Mouse (Mus musculus) heart, embryonic 14.5 days (tissue): ENCODE results near the gene Dmd. TPM values are rescaled to one million over a fixed set of nuclear protein-coding genes. Genes with fewer than 3 reads are reported as not detected.

ENCODE experiments used
- ATAC-seq: fragments of 200-750 bp; cut with Nextera tagmentation; 2 replicates; pipeline ENCODE4 v1.8.0; 2017; ENCODE audit warnings: low read depth, moderate TSS enrichment; ENCODE audit not compliant: insufficient number of reproducible peaks, insufficient read depth, low FRiP score
- H3K27ac ChIP-seq, 2 experiments: fragments of 200-500 bp in 1 of 2; fragments of 300-500 bp in 1 of 2; sonication (generic) in 1 of 2; replicated peaks in 1 of 2; 2 replicates each; pipeline ENCODE4 v1.5.1; 2012 to 2014; ENCODE audit warnings: low read depth in 2 of 2, low read length in 2 of 2, control low read depth in 1 of 2, mild to moderate bottlenecking in 1 of 2, mixed read lengths in 1 of 2; ENCODE audit not compliant: control insufficient read depth in 1 of 2, insufficient read depth in 1 of 2
- H3K27me3 ChIP-seq: fragments of 300-500 bp; sonication (generic); 2 replicates; pipeline ENCODE4 v1.6.1; 2014; ENCODE audit warnings: mild to moderate bottlenecking, low read length, control low read depth; ENCODE audit not compliant: control insufficient read depth, insufficient read depth
- H3K36me3 ChIP-seq: fragments of 300-500 bp; sonication (generic); 2 replicates; pipeline ENCODE4 v1.6.1; 2014; ENCODE audit warnings: mild to moderate bottlenecking, control low read depth, low read length, mixed read lengths; ENCODE audit not compliant: control insufficient read depth, insufficient read depth
- H3K4me1 ChIP-seq, 2 experiments: fragments of 200-500 bp in 1 of 2; fragments of 300-500 bp in 1 of 2; sonication (generic) in 1 of 2; 2 replicates each; pipeline ENCODE4 v1.6.1; 2012 to 2014; ENCODE audit warnings: low read length in 2 of 2, control low read depth in 1 of 2, mixed read lengths in 1 of 2; ENCODE audit not compliant: control insufficient read depth in 2 of 2, insufficient read depth in 2 of 2
- H3K4me2 ChIP-seq: fragments of 300-500 bp; sonication (generic); 2 replicates; pipeline ENCODE4 v1.6.1; 2014; ENCODE audit warnings: mild to moderate bottlenecking, low read length
- H3K4me3 ChIP-seq, 2 experiments: fragments of 200-500 bp in 1 of 2; fragments of 300-500 bp in 1 of 2; sonication (generic) in 1 of 2; 2 replicates each; pipeline ENCODE4 v1.5.1; 2012 to 2014; ENCODE audit warnings: low read length in 2 of 2, mild to moderate bottlenecking in 2 of 2, control low read depth in 1 of 2, low read depth in 1 of 2, moderate library complexity in 1 of 2; ENCODE audit not compliant: control insufficient read depth in 1 of 2, insufficient read depth in 1 of 2
- H3K9ac ChIP-seq: fragments of 300-500 bp; sonication (generic); 2 replicates; pipeline ENCODE4 v1.6.1; 2014; ENCODE audit warnings: mild to moderate bottlenecking, low read length
- H3K9me3 ChIP-seq: fragments of 300-500 bp; sonication (generic); 2 replicates; pipeline ENCODE4 v1.6.1; 2016; ENCODE audit warnings: low read length, control low read depth; ENCODE audit not compliant: control insufficient read depth
- WGBS: fragments of 180-500 bp; shearing (Covaris S2); extraction: QIAGEN DNeasy Blood & Tissue Kit; methylation state at CpG from one replicate; pipeline ENCODE4 v1.1.7; 2014; 5-methylcytosine and 5-hydroxymethylcytosine counted together
- polyA plus RNA-seq: library from polyadenylated mRNA; unstranded; fragments of >200 nt; fragmentation: Nextera tagmentation; extraction: Ambion mirVana; gene quantifications from 2 replicates; pipeline ENCODE4 v1.2.1, GENCODE M21; 2014

Gene Dmd
- polyA plus RNA-seq, 1 experiment from 2014 or later: 44.6 TPM

GRCm38 (mm10) chrX:85112418-85112817 lies 2163.7 kb downstream of the Dmd start:
- H3K4me2 ChIP-seq: no peak overlapping the region
- H3K9me3 ChIP-seq: no peaks in the 10 kb centered on the region
- H3K4me1 ChIP-seq: no peaks in the 10 kb centered on the region
- ATAC-seq: no peak
- H3K27me3 ChIP-seq: no peaks in the 10 kb centered on the region
- H3K4me3 ChIP-seq: no peak overlapping the region
- H3K27ac ChIP-seq: no peak overlapping the region
- H3K9ac ChIP-seq: no peak overlapping the region
- no peaks in the 10 kb centered on the region for H3K36me3 ChIP-seq

- whole genome bisulfite sequencing: 77% methylated on average over 3 of the region's 3 CpGs
- Histone ChIP-seq H3K27ac (no peak overlapping the region), H3K9ac (no peak overlapping the region), H3K4me3 (no peak overlapping the region), H3K4me1 (no peaks in the 10 kb centered on the region), H3K4me2 (no peak overlapping the region), H3K36me3 (no peaks in the 10 kb centered on the region), H3K27me3 (no peaks in the 10 kb centered on the region), H3K9me3 (no peaks in the 10 kb centered on the region)
- ATAC-seq: no peak
These were observed 2184.0 kb downstream of the Dmd start for GRCm38 (mm10) chrX:85132706-85133105.

- H3K9ac ChIP-seq: no peak overlapping the region
- no peak overlapping the region for H3K4me2 ChIP-seq
- no peaks in the 10 kb centered on the region for H3K27me3 ChIP-seq
- H3K27ac ChIP-seq: no peak overlapping the region
- no peak overlapping the region for H3K4me3 ChIP-seq
- no peaks in the 10 kb centered on the region for H3K4me1 ChIP-seq
- ATAC-seq: no peak
- H3K9me3 ChIP-seq: no peaks in the 10 kb centered on the region
- 81% methylated on average over 5 of the region's 5 CpGs for WGBS
- H3K36me3 ChIP-seq: no peaks in the 10 kb centered on the region
These were observed 2188.6 kb downstream of the Dmd start for GRCm38 (mm10) chrX:85137293-85137692.

- Histone ChIP-seq H3K4me3 (no peak overlapping the region), H3K36me3 (no peaks in the 10 kb centered on the region), H3K4me2 (no peak overlapping the region), H3K27ac (no peak overlapping the region), H3K27me3 (no peaks in the 10 kb centered on the region), H3K9ac (no peak overlapping the region), H3K9me3 (no peaks in the 10 kb centered on the region), H3K4me1 (no peaks in the 10 kb centered on the region)
- 51% methylated on average over 2 of the region's 2 CpGs for WGBS
- no peak for ATAC-seq
These were observed 2222.6 kb downstream of the Dmd start for GRCm38 (mm10) chrX:85171264-85171663.

GRCm38 (mm10) chrX:85187565-85187964 lies 2238.9 kb downstream of the Dmd start:
- H3K27me3 ChIP-seq: no peaks in the 10 kb centered on the region
- no peak overlapping the region for H3K27ac ChIP-seq
- no peaks in the 10 kb centered on the region for H3K9me3 ChIP-seq
- H3K9ac ChIP-seq: no peak overlapping the region
- WGBS: 20% methylated on average over 2 of the region's 2 CpGs
- H3K4me2 ChIP-seq: no peak overlapping the region
- H3K36me3 ChIP-seq: no peaks in the 10 kb centered on the region
- H3K4me3 ChIP-seq: no peak overlapping the region
- ATAC-seq: no peak
- H3K4me1 ChIP-seq: no peaks in the 10 kb centered on the region

- no peaks in the 10 kb centered on the region for H3K27me3 ChIP-seq
- H3K4me2 ChIP-seq: no peak overlapping the region
- no peak for ATAC-seq
- no peak overlapping the region for H3K9ac ChIP-seq
- H3K9me3 ChIP-seq: no peaks in the 10 kb centered on the region
- no peaks in the 10 kb centered on the region for H3K36me3 ChIP-seq
- H3K4me1 ChIP-seq: no peaks in the 10 kb centered on the region
- H3K27ac ChIP-seq: no peak overlapping the region
- H3K4me3 ChIP-seq: no peak overlapping the region
These were observed 2245.2 kb downstream of the Dmd start for GRCm38 (mm10) chrX:85193856-85194255.

GRCm38 (mm10) chrX:85197688-85198087 lies 2249.0 kb downstream of the Dmd start:
- Histone ChIP-seq H3K4me3 (no peak overlapping the region), H3K9ac (no peak overlapping the region), H3K36me3 (no peaks in the 10 kb centered on the region), H3K4me2 (no peak overlapping the region), H3K27ac (no peak overlapping the region), H3K4me1 (no peaks in the 10 kb centered on the region), H3K27me3 (no peaks in the 10 kb centered on the region), H3K9me3 (no peaks in the 10 kb centered on the region)
- WGBS: 77% methylated on average over 5 of the region's 5 CpGs
- ATAC-seq: no peak

- WGBS: 79% methylated on average over 3 of the region's 3 CpGs
- H3K9ac ChIP-seq: no peak overlapping the region
- H3K36me3 ChIP-seq: no peaks in the 10 kb centered on the region
- no peaks in the 10 kb centered on the region for H3K27me3 ChIP-seq
- no peak overlapping the region for H3K4me3 ChIP-seq
- no peak for ATAC-seq
- H3K4me1 ChIP-seq: no peaks in the 10 kb centered on the region
- no peak overlapping the region for H3K27ac ChIP-seq
- no peaks in the 10 kb centered on the region for H3K9me3 ChIP-seq
- no peak overlapping the region for H3K4me2 ChIP-seq
These were observed 2250.7 kb downstream of the Dmd start for GRCm38 (mm10) chrX:85199398-85199797.
